Mouse (Mus musculus): ENCODE results near the gene Krtap4-2.
"Not testable (repeated sequence)": the region's sequence is repeated elsewhere in the genome, so short reads cannot be mapped to it uniquely, and the experiment has no call there.

Gene Krtap4-2

DNA sequence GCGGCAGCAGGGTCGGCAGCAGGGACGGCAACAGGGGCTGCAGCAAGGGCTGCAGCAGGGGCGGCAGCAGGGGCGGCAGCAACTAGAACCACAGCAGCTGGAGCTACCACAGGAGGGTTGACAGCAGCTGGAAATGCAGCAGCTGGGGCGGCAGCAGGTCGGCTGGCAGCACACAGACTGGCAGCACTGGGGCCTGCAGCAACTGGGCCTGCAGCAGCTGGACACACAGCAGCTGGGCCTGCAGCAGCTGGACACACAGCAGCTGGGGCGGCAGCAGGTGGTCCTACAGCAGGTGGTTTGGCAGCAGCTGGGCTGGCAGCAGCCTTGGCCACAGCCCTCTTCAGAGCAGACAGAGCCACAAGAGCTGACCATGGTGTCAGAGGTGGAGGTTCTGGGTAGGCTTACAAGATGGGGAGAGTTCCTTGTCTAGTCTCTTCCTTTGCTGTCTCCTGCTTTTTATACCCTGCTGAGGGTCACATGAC lies at the start of gene Krtap4-2:
Krtap4-2 (minus strand) TSS at position 432 of the 482 bp plus-strand sequence.
- DNase-seq (ENCODE audit: low spot score), result no peak

DNA sequence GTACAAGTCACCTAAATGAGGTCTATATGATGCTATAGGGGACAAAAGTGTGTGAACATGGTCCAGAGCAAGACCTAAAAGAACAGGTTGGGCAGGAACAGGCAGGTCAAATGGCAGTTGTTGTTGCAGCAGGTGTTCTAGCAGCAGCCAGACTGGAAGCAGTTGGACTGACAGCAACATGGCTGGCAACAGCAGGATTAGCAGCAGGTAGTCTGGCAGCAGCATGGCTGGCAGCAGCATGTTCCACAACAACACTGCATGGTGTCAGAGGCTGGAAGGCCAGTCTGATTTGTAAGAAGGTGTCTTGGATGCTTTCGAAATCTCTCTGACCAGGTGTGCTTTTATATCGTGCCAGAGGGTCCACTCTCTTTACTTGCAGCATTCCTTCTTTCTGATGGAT lies 48.6 kb upstream of the Krtap4-2 start:
- no peak for DNase-seq (ENCODE audit: low spot score)

DNA sequence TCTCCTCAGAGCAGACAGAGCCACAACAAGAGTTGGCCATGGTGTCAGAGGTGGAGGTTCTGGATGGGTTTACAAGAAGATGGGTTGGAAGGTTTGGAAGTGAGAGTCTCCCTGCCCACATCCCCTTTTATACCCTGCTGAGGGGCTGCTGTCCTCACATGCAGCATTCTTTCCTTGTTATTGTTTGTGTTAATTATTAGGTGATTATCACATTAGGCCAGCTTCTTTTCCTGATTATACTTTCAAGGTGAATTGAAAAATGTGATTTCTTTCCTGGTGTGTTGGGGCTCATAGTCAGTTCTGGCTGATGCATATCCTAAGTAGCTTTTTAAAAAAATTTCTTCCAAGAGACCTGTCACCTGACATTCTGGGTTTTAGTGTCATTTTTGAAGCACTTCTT lies 31.0 kb upstream of the Krtap4-2 start, which contains the start of gene Krtap4-6:
Krtap4-6 (minus strand) TSS at position 101 of the 400 bp plus-strand sequence.
- no peak for DNase-seq (ENCODE audit: low spot score)

DNA sequence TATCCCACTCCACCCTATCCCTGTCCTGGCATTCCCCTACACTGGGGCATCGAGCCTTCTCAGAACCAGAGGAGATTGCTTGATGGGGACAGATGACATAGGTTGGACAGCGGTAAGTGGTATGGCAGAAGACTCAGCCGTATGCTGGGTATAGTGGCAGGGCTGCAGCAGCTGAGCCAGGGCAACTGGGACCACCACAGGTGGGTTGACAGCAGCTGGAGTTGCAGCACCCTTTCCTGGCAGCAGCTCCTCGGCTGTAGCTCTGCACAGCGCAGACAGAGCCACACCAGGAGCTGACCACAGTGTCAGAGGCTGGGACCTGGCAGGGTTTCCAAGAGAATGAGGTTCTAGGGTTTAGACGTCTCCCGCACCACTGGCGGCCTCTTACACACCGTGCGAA lies 27.9 kb upstream of the Krtap4-2 start:
- no peak for DNase-seq (ENCODE audit: low spot score)

DNA sequence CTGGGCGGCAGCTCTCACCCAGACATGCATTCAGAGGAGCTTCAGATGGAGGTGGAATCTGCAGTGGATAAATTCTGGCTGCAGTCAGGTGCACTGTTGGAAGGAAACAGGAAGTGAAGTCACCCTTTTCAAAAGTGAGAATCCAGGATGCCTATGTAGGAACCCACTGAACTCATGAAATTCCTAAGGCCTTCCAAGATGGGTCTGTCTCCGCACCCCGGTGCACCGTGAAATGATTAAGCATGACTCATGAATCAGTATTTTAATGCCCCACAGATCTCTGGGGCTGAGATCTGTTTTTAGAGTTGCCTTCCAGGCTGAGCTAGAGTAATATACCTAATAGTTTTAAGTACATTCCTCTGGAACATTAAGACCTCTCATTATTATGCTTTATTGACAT lies 24.4 kb upstream of the Krtap4-2 start:
- no peak for DNase-seq (ENCODE audit: low spot score)

DNA sequence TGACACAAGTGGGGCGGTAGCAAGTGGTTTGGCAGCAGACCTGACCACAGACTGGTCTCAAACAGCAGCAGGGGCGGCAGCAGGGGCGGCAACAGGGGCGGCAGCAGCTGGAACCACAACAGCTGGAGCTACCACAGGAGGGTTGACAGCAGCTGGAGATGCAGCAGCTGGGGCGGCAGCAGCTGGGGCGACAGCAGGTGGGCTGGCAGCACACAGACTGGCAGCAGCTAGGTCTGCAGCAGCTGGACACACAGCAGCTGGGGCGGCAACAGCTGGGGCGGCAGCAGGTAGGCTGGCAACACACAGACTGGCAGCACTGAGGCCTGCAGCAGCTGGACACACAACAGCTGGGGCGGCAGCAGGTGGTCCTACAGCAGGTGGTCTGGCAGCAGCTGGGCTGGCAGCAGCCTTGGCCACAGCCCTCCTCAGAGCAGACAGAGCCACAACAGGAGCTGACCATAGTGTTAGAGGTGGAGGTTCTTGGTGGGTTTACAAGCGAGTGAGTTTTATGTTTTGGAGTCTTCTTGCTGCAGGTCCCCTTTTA lies 23.7 kb upstream of the Krtap4-2 start, which contains the start of gene Gm11563:
Gm11563 (minus strand) TSS at position 494 of the 544 bp plus-strand sequence.
- DNase-seq (ENCODE audit: low spot score), result not testable (repeated sequence)

DNA sequence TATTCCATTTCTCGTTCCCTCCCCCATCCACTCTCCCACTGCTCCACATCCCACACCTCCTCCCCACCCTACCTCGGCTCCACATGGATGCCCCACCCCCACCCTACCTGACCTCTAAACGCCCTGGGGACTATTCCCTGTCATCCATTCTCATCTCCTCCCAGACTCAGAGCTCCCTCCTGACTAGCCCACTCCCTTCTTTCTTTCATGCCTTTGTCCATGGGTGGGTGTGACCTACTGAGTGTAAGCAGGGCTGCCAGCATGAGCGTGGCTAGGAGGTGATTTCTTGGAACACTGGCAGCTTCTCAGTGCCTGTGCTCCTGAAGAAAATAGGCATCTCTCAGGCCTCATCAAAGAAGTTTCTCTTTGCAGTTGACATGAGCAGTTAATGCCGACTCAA lies 22.2 kb upstream of the Krtap4-2 start:
- DNase-seq (ENCODE audit: low spot score), result no peak

DNA sequence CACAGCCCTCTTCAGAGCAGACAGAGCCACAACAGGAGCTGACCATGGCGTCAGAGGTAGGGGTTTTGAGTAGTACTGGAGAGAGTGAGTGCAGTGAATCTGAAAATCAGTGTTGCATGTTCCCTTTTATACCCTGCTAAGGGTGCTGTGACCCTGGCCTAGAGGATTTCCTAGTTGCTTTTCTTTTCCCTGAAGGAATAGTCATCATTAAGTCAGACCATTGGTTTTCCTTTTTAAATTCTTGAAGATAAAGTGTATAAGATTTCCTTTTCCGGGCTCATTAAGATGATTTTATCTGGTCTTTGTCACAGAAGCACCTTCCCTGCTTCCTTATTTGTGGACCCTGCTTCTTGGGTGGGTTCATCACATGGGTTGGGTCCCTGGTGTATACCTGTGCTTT lies 15.3 kb upstream of the Krtap4-2 start, which contains the start of gene Gm11555:
Gm11555 (minus strand) TSS at position 101 of the 400 bp plus-strand sequence.
- DNase-seq (ENCODE audit: low spot score), result no peak

DNA sequence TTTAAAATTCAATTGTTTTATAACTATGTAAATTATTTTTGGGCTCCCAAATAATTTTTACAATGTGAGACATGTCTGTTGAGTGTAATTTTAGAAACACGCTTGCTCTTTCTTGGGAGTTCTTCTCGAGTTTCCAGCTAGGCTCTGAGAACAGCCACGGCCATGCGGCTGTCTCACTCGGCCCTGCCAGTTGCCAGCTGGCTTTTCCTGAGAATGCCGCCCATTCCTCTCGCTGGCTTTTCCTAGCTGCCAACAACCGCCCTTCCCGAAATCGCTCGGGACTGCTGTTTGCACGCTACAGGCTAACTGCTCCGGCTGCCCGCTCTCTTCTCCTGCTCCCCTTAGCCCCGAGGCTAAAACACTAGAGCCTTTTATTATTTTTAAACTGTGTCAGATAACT lies 11.6 kb upstream of the Krtap4-2 start:
- DNase-seq (ENCODE audit: low spot score), result no peak

DNA sequence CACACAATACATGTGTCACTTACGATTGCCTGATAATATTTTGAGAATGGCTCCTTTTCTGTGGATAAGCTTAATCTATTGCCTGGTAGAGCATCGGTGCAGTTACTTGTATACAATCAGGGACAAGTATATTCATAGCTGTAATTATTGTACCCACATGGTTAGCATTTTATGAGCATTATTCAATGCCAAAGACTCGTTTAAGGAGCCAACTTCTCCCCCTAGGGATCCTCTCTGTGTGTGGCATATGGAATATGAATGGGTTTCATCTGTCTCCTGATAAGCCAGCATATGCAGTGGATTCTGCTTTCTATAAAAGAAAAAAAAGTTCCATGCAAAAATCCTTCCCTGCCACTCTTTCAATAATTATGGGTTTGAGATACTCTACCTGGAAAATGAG lies 9.5 kb upstream of the Krtap4-2 start:
- no peak for DNase-seq (ENCODE audit: low spot score)

DNA sequence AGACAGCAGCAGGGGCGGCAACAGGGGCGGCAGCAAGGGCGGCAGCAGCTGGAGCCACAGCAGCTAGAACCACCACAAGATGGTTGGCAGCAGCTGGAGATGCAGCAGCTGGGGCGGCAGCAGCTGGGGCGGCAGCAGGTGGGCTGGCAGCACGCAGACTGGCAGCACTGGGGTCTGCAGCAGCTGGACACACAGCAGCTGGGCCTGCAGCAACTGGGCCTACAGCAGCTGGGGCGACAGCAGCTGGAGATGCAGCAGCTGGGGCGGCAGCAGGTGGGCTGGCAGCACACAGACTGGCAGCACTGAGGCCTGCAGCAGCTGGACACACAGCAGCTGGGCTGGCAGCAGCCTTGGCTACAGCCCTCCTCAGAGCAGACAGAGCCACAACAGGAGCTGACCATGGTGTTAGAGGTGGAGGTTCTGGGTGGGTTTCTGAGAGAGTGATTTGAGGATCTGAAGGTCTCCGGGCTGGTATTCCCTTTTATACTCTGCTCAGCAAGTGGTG lies 8.8 kb upstream of the Krtap4-2 start, which contains the start of gene Krtap4-7:
Krtap4-7 (minus strand) TSS at position 455 of the 505 bp plus-strand sequence.
- DNase-seq (ENCODE audit: low spot score), result not testable (repeated sequence)

DNA sequence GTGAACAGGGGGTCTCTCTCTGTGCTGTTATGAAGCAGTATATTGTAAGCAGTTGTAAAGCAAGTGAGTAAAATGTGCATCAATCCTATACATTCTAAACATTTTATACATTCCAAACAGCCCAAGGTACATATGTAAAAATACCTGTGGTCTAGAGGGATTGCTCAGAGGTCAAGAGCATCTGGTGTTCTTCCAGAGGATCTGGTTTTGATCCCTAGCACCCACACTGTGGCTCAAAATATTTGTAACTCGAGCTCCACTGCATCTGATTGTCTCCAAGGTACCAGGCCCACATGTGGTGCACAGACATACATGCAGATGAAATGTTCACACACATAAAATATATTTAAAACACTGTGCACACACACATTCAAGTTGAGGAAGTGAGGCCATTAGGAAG lies 6.0 kb upstream of the Krtap4-2 start:
- DNase-seq (ENCODE audit: low spot score), result no peak

DNA sequence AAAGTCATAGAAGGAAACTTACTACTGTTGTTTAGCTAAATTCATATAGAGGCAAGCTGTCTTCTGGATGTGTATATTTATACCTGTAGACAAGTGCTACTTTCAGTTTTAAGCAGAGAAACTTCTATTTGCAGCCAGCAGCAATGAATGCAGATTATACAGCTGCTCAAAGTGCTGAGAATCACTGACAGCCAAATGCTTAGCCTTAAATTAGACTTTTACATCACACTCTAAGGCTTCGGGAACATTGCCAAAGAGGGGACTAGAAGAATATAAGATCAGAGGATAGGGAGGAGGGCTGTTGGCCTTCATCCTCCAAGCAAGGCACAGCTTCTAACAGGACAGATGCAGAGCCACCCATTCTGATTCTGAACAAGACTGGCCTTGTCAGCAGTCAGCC lies 2.2 kb upstream of the Krtap4-2 start:
- DNase-seq (ENCODE audit: low spot score), result no peak

DNA sequence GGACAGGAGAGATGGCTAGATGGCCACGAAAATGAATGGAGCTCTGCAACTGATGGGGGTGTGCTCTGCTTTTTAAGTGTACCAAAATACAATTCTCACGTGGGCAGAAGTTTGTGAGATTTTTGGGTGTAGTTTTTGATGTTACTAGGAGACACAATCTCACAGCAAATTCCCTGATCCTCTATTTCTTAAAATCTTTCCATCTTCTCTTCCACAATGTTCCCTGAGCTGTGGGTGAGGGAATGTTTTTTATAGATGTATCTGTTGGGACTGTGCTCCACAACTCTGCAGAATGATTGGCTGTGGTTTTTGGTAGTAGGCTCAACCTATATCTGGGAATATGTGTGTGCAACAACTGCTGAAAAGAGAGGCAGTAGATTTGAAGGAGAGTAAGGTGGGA lies 1.6 kb downstream of the Krtap4-2 start:
- no peak for DNase-seq (ENCODE audit: low spot score)

DNA sequence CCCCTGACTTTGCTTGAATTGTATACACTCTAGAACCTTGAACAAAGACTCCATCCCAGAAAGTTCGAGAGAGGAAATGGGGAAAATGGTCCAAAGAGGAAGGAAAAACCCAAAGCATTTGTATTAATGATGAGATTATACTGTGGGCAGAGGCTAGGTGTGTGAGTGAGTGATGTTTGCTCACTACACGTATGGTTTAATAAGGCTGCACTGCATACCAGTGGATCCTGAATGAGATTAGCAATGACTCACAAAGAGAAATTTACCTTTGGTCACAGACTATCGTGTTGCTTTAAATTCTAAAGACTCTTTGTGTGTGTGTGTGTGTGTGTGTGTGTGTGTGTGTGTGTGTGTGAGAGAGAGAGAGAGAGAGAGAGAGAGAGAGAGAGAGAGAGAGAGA lies 4.0 kb downstream of the Krtap4-2 start:
- no peak for DNase-seq (ENCODE audit: low spot score)

DNA sequence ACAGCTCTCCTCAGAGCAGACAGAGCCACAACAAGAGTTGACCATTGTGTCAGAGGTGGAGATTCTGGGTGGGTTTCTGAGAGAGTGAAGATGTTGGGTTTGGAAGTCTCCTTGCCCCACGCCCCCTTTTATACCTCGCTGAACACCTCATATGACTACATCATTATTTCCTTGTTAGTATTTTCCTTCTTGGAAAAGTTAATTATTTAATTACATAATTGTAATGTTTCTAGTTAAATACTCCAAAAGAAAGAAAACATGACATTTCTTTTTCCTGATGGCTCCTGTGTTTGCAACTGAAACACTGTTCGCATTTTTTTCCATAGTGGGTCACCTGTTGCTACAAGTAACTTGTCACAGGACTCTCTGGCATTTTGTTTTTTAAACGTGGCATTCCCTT lies 6.7 kb downstream of the Krtap4-2 start, which contains the start of gene Krtap4-1:
Krtap4-1 (minus strand) TSS at position 101 of the 400 bp plus-strand sequence.
- no peak for DNase-seq (ENCODE audit: low spot score)

DNA sequence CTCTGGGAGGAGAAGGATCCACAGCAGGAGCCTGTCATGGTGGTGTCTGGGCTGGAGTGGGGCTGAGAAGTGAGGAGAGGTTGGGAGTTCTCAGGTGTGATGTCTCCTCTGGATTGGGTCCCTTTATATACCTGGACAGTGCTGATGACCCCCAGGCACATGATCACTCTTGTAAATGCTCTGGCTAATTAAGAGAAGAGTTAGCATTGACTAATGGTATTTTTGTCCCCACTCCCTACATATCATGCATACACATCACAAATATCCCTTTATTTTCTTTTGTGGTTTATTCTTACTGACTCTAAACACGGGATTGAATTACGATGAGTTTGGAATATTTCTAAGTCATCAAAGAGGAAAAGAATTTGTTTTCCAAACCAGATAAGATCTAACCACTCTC lies 14.5 kb downstream of the Krtap4-2 start, which contains the start of gene Gm11562:
Gm11562 (minus strand) TSS at position 101 of the 400 bp plus-strand sequence.
- DNase-seq (ENCODE audit: low spot score), result no peak

DNA sequence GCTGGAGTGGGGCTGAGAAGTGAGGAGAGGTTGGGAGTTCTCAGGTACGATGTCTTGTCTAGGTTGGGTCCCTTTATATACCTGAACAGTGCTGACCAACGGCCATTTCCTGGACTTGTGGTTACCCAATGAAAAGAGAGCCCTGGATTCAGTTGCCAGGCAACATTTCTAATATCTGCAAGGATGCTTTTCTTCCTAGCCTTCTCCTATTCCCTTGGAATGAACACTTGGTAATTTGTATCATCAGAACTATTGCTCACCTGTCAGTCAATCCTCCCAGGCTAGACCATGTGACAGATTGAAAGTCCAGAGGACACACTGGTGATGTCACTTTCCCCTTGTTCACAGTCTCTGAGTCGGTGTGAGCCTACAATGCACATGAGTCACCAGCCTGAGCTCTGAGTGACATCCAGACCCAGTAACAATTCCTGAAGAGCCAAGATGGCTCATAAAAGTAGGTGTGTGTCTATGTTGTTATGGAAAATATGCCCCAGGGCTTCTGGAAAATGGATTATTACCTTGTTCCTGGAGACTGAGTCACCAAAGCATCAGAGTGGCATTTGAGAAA lies 20.0 kb downstream of the Krtap4-2 start, which contains the start of gene Krtap2-4:
Krtap2-4 (minus strand) TSS at position 51 of the 568 bp plus-strand sequence.
- DNase-seq (ENCODE audit: low spot score), result no peak

DNA sequence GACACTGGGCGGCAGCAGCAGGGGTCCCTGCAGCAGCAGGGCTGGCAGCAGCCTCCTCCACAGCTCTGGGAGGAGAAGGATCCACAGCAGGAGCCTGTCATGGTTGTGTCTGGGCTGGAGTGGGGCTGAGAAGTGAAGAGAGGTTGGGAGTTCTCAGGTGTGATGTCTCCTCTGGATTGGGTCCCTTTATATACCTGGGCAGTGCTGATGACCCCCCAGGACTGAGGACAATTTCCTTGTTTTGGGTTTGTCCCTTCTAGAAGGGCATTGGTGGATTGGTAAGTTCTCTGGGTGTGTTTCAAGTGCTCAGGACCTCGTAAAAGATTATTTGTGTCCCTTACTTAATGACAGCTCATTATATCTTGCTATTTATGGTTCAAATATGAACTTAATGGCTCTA lies 24.8 kb downstream of the Krtap4-2 start, which contains the start of gene Gm11937:
Gm11937 (minus strand) TSS at position 101 of the 400 bp plus-strand sequence.
- DNase-seq (ENCODE audit: low spot score), result not testable (repeated sequence)

DNA sequence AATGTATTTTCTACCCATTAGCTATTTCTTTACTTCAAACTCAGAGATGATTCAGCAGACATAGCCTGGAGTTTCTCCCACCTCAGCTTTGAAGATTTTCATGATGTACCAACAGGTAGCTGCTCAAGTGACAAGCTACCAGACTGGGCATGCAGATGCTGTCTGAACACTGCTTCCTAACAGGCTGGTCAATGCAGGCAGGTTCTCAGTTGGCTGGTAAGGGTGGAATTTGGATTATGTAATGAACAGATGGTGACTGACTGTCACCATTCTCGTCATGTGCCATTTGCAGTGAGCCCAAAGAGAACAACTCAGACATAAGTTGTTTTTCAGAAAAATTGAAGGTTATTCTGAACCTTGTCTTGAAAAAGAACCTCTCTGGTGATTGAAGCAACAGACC lies 25.8 kb downstream of the Krtap4-2 start:
- no peak for DNase-seq (ENCODE audit: low spot score)

DNA sequence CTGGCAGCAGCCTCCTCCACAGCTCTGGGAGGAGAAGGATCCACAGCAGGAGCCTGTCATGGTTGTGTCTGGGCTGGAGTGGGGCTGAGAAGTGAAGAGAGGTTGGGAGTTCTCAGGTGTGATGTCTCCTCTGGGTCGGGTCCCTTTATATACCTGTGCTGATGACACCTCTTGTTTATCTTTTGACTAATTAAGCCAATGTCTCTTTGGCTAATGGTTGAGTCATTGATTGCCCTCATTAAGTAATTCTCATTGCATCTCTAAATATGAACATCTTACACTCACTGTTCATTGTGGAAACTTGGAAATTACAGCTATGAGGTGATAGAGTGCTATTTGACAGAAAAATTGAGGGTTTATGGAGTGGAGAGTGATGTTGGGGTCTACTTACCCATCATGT lies 31.7 kb downstream of the Krtap4-2 start, which contains the start of gene Gm11938:
Gm11938 (minus strand) TSS at position 101 of the 400 bp plus-strand sequence.
- DNase-seq (ENCODE audit: low spot score), result not testable (repeated sequence)

DNA sequence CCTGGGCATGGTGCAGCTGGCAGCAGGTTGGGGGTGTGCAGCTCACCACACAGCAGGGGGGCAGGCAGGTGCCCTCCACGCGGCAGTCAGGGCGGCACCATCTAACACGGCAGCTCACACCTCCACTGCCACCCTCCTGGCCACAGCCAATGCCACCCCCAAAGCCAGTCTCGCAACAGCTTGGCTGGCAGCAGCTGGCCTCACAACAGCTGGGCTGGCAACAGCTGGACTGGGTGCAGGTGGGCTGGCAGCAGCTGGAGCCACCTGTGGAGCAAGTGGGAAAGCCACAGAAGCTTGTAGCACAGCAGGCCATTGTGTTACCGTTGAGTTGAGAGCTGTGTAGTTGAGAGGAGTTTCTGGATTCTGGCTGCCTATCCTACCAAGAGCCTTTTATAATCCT lies 37.1 kb downstream of the Krtap4-2 start, which contains the start of gene Krtap9-3:
Krtap9-3 (minus strand) TSS at position 364 of the 400 bp plus-strand sequence.
- not testable (repeated sequence) for DNase-seq (ENCODE audit: low spot score)

DNA sequence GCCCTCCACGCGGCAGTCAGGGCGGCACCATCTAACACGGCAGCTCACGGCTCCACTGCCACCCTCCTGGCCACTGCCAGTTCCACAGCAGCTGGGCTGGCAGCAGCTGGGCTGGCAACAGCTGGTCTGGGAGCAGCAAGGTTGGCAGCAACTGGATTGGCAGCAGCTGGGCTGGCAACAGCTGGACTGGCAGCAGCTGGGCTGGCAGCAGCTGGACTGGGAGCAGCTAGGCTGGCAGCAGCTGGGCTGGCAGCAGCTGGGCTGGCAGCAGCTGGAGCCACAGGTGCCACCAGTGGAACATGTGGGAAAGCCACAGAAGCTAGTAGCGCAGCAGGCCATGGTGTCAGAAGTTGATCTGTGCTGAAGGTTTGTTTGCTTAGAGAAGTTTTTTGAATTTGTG lies 43.9 kb downstream of the Krtap4-2 start, which contains the start of gene Krtap1-3:
Krtap1-3 (minus strand) TSS at position 359 of the 400 bp plus-strand sequence.
- no peak for DNase-seq (ENCODE audit: low spot score)
